Comparison of ENCODE assay signal across 8 mouse cellular contexts in genomic region chr13:22020901-22021339, GRCm38 (mm10). TPM values are rescaled to one million over a fixed set of nuclear protein-coding genes. Genes with fewer than 3 reads are reported as not detected.
DNase-seq lines count a peak whose midpoint lies in the region; ATAC-seq lines count a peak whose summit lies in the region.

No protein-coding gene starts in this region.

- no peaks in the 10 kb centered on the region for H3K9me3 ChIP-seq in forebrain, embryonic 12.5 days

- WGBS in forebrain, embryonic 12.5 days, result under 1% methylated on average over 8 of the region's 8 CpGs

- H3K4me3 ChIP-seq in forebrain, embryonic 12.5 days (replicated peaks), result peak overlapping the region; percentile 48

- H3K36me3 ChIP-seq in forebrain, embryonic 12.5 days (replicated peaks), result no peaks in the 10 kb centered on the region

- H3K27me3 ChIP-seq in forebrain, embryonic 12.5 days, result peaks cover 27% of the 10 kb centered on the region

- intact Hi-C loops in left cerebral cortex, postnatal 4 days (cut with DNase I), result loop anchor here (10.0 kb wide), 5 partner anchors 106 to 1414 kb away; no protein-coding TSS in a partner anchor
- intact Hi-C loops in heart, postnatal 25 days (cut with DNase I), result loop anchor here (2.0 to 10.0 kb wide), 5 partner anchors 46 to 1496 kb away; no protein-coding TSS in a partner anchor

- H3K27ac ChIP-seq in forebrain, embryonic 12.5 days, result no peak overlapping the region

- peaks cover 6% of the 10 kb centered on the region for H3K4me1 ChIP-seq in forebrain, embryonic 12.5 days

- peak; percentile 62 for DNase-seq in left cerebral cortex, postnatal 4 days
- DNase-seq in left cerebral cortex, adult 18-20 months (ENCODE audit: low spot score in 2 of 2), result no peak
- DNase-seq in adrenal gland, adult 2 months, result peak; percentile 83
- DNase-seq in heart, postnatal 25 days (ENCODE audit: low spot score), result peak; percentile 35
- peak; percentile 59 to 71 for DNase-seq in kidney, postnatal 36 days
- peak; percentile 53 to 65 for DNase-seq in spleen, postnatal 14 days (ENCODE audit: low spot score in 2 of 2)

- peak; percentile 59 for ATAC-seq in forebrain, embryonic 12.5 days (ENCODE audit: low FRiP score)
- ATAC-seq in megakaryocyte, adult 5-6 weeks (ENCODE audit: poor library complexity, severe bottlenecking), result peak; percentile 41

- H3K4me2 ChIP-seq in forebrain, embryonic 12.5 days, result peak overlapping the region; percentile 66

- H3K9ac ChIP-seq in forebrain, embryonic 12.5 days, result peak overlapping the region; percentile 5; the same call in 1 of the 2 replicates

RNA-seq across cellular contexts. Expression of gene Prss16, which starts 11.4 kb away (rescaled TPM):
- not detected for total RNA-seq in left cerebral cortex, postnatal 4 days (2021)
- 1 to 10 TPM in 1 of 2 experiments, under 1 TPM in 1; 0.35 to 1.2 TPM for total RNA-seq in left cerebral cortex, adult 18-20 months (2021)
- under 1 TPM in 1 of 2 experiments, not detected in 1; 0.61 TPM for total RNA-seq in adrenal gland, adult 2 months (2021)
- 0.35 and 1.0 TPM in 2 replicates for polyA plus RNA-seq in adrenal gland, adult 2 months (2012; rRNA removed)
- polyA plus RNA-seq in forebrain, embryonic 12.5 days (2016; fragmentation: Nextera tagmentation; extraction: Ambion mirVana), result 0.28 TPM in 1 of 2 replicates, not detected in the other
- total RNA-seq in heart, postnatal 25 days (2021), result not detected
- total RNA-seq in megakaryocyte, adult 5-6 weeks (2015), result 3.7 and 4.3 TPM in 2 replicates
- total RNA-seq in megakaryocyte, adult 5-6 weeks (2017), result 2.8 and 5.2 TPM in 2 replicates

RNA-seq across cellular contexts. Expression of gene Hist1h2ah, which starts 14.4 kb away (rescaled TPM):
- 100 to 1,000 TPM; 126 to 134 TPM for total RNA-seq in left cerebral cortex, postnatal 4 days (2021)
- 10 to 100 TPM; 24.4 to 38.7 TPM for total RNA-seq in left cerebral cortex, adult 18-20 months (2021)
- 10 to 100 TPM; 14.2 to 18.9 TPM for total RNA-seq in adrenal gland, adult 2 months (2021)
- polyA plus RNA-seq in adrenal gland, adult 2 months (2012; rRNA removed), result 1.0 and 16.0 TPM in 2 replicates
- polyA plus RNA-seq in forebrain, embryonic 12.5 days (2016; fragmentation: Nextera tagmentation; extraction: Ambion mirVana), result 7.0 and 22.0 TPM in 2 replicates
- 10 to 100 TPM; 32.9 to 34.9 TPM for total RNA-seq in heart, postnatal 25 days (2021)
- 0.91 and 1.1 TPM in 2 replicates for total RNA-seq in megakaryocyte, adult 5-6 weeks (2015)
- total RNA-seq in megakaryocyte, adult 5-6 weeks (2017), result 48.2 and 145 TPM in 2 replicates

RNA-seq across cellular contexts. Expression of gene Hist1h2bk, which starts 14.8 kb away (rescaled TPM):
- 100 to 1,000 TPM in 1 of 2 experiments, 10 to 100 TPM in 1; 95.1 to 120 TPM for total RNA-seq in left cerebral cortex, postnatal 4 days (2021)
- total RNA-seq in left cerebral cortex, adult 18-20 months (2021), result 10 to 100 TPM; 14.5 to 16.1 TPM
- 10 to 100 TPM; 27.4 to 48.0 TPM for total RNA-seq in adrenal gland, adult 2 months (2021)
- 1.9 and 3.2 TPM in 2 replicates for polyA plus RNA-seq in adrenal gland, adult 2 months (2012; rRNA removed)
- polyA plus RNA-seq in forebrain, embryonic 12.5 days (2016; fragmentation: Nextera tagmentation; extraction: Ambion mirVana), result 10.0 and 10.5 TPM in 2 replicates
- total RNA-seq in heart, postnatal 25 days (2021), result 10 to 100 TPM; 17.2 to 23.4 TPM
- 78.9 and 108 TPM in 2 replicates for total RNA-seq in megakaryocyte, adult 5-6 weeks (2015)
- 1,539 and 1,747 TPM in 2 replicates for total RNA-seq in megakaryocyte, adult 5-6 weeks (2017)

RNA-seq across cellular contexts. Expression of gene Hist1h4i, which starts 20.2 kb away (rescaled TPM):
- total RNA-seq in left cerebral cortex, postnatal 4 days (2021), result 10 to 100 TPM; 89.3 to 89.6 TPM
- 10 to 100 TPM; 71.8 to 81.6 TPM for total RNA-seq in left cerebral cortex, adult 18-20 months (2021)
- 10 to 100 TPM; 48.5 to 52.2 TPM for total RNA-seq in adrenal gland, adult 2 months (2021)
- polyA plus RNA-seq in adrenal gland, adult 2 months (2012; rRNA removed), result 11.4 and 12.7 TPM in 2 replicates
- 44.5 and 46.9 TPM in 2 replicates for polyA plus RNA-seq in forebrain, embryonic 12.5 days (2016; fragmentation: Nextera tagmentation; extraction: Ambion mirVana)
- 10 to 100 TPM; 17.8 to 19.0 TPM for total RNA-seq in heart, postnatal 25 days (2021)
- total RNA-seq in megakaryocyte, adult 5-6 weeks (2015), result 34.9 and 43.5 TPM in 2 replicates
- total RNA-seq in megakaryocyte, adult 5-6 weeks (2017), result 115 and 127 TPM in 2 replicates

RNA-seq across cellular contexts. Expression of gene Hist1h2ag, which starts 21.8 kb away (rescaled TPM):
- 10 to 100 TPM; 59.9 to 64.0 TPM for total RNA-seq in left cerebral cortex, postnatal 4 days (2021)
- 10 to 100 TPM in 1 of 2 experiments, 1 to 10 TPM in 1; 7.5 to 13.7 TPM for total RNA-seq in left cerebral cortex, adult 18-20 months (2021)
- total RNA-seq in adrenal gland, adult 2 months (2021), result 10 to 100 TPM; 14.1 to 18.2 TPM
- 0.45 TPM in 1 of 2 replicates, not detected in the other for polyA plus RNA-seq in adrenal gland, adult 2 months (2012; rRNA removed)
- polyA plus RNA-seq in forebrain, embryonic 12.5 days (2016; fragmentation: Nextera tagmentation; extraction: Ambion mirVana), result 82.7 and 84.6 TPM in 2 replicates
- total RNA-seq in heart, postnatal 25 days (2021), result 10 to 100 TPM in 1 of 2 experiments, 1 to 10 TPM in 1; 7.9 to 12.1 TPM
- total RNA-seq in megakaryocyte, adult 5-6 weeks (2015), result 43.5 and 58.5 TPM in 2 replicates
- 942 and 986 TPM in 2 replicates for total RNA-seq in megakaryocyte, adult 5-6 weeks (2017)

Comparison
In these comparisons a context has a peak if more than half of its experiments do, and no peak if none do; other contexts are left out.
1. DNase-seq: peak in left cerebral cortex, postnatal 4 days (single experiment), adrenal gland, adult 2 months (single experiment), heart, postnatal 25 days (single experiment), kidney, postnatal 36 days (2 of 2) and spleen, postnatal 14 days (2 of 2); none in left cerebral cortex, adult 18-20 months (0 of 2).